In genomic region chr8:44576993-44577392, GRCm38 (mm10) we compare ENCODE assay signal across 17 mouse cellular contexts.
DNase-seq lines count a peak whose midpoint lies in the region; ATAC-seq lines count a peak whose summit lies in the region.
"Had no signal": no experiment of that assay in that cellular context is flagged by ENCODE, and none has a peak within 500 bp of the region (broad histone marks: within the 10 kb centered on the region; RNA-seq: fewer than 3 reads in every experiment).

No protein-coding gene starts in this region.

- 44% methylated on average over 5 of the region's 5 CpGs for WGBS in hindbrain, embryonic 11.5 days
- WGBS in hindbrain, embryonic 13.5 days = 35% methylated on average over 5 of the region's 5 CpGs
- WGBS in neural tube, embryonic 15.5 days = 21% methylated on average over 5 of the region's 5 CpGs
- 39% methylated on average over 5 of the region's 5 CpGs for WGBS in neural tube, embryonic 11.5 days

- no peak overlapping the region for H3K4me2 ChIP-seq in hindbrain, embryonic 11.5 days (replicated peaks; ENCODE audit: low read depth, low read length)
- H3K4me2 ChIP-seq in hindbrain, embryonic 13.5 days = no peak overlapping the region
- H3K4me2 ChIP-seq in neural tube, embryonic 15.5 days = no peak overlapping the region
- no peak overlapping the region for H3K4me2 ChIP-seq in neural tube, embryonic 11.5 days (ENCODE audit: low read depth)
- H3K4me2 ChIP-seq: forebrain, embryonic 13.5 days; heart, embryonic 12.5 days; hindbrain, embryonic 15.5 days had no signal

- H3K36me3 ChIP-seq in hindbrain, embryonic 11.5 days (ENCODE audit: control insufficient read depth, insufficient read depth, low read length) = no peaks in the 10 kb centered on the region
- H3K36me3 ChIP-seq in hindbrain, embryonic 13.5 days = no peaks in the 10 kb centered on the region
- H3K36me3 ChIP-seq in neural tube, embryonic 15.5 days = no peaks in the 10 kb centered on the region
- H3K36me3 ChIP-seq in neural tube, embryonic 11.5 days (ENCODE audit: control insufficient read depth, insufficient read depth, low read length) = no peaks in the 10 kb centered on the region
- H3K36me3 ChIP-seq: embryonic facial prominence, embryonic 10.5 days; heart, embryonic 12.5 days; hindbrain, embryonic 15.5 days had no signal

- H3K27me3 ChIP-seq in hindbrain, embryonic 11.5 days (ENCODE audit: control insufficient read depth, insufficient read depth, low read length) = no peaks in the 10 kb centered on the region
- no peaks in the 10 kb centered on the region for H3K27me3 ChIP-seq in hindbrain, embryonic 13.5 days
- H3K27me3 ChIP-seq in neural tube, embryonic 15.5 days (replicated peaks) = no peaks in the 10 kb centered on the region
- no peaks in the 10 kb centered on the region for H3K27me3 ChIP-seq in neural tube, embryonic 11.5 days (ENCODE audit: control insufficient read depth, insufficient read depth, low read length)
- H3K27me3 ChIP-seq: forebrain, embryonic 13.5 days; heart, embryonic 12.5 days; hindbrain, embryonic 15.5 days had no signal

- H3K9me3 ChIP-seq in hindbrain, embryonic 11.5 days (ENCODE audit: control insufficient read depth, low read length) = no peaks in the 10 kb centered on the region
- H3K9me3 ChIP-seq in hindbrain, embryonic 13.5 days = no peaks in the 10 kb centered on the region
- H3K9me3 ChIP-seq in neural tube, embryonic 15.5 days (replicated peaks) = no peaks in the 10 kb centered on the region
- H3K9me3 ChIP-seq in neural tube, embryonic 11.5 days (ENCODE audit: control insufficient read depth, low read length) = no peaks in the 10 kb centered on the region
- H3K9me3 ChIP-seq: embryonic facial prominence, embryonic 10.5 days; forebrain, embryonic 13.5 days; heart, embryonic 12.5 days; hindbrain, embryonic 15.5 days had no signal

- peak; percentile 62; the same call in 1 of the 2 replicates for ATAC-seq in hindbrain, embryonic 11.5 days (ENCODE audit: low FRiP score)
- ATAC-seq in hindbrain, embryonic 13.5 days (ENCODE audit: low FRiP score) = no peak
- no peak for ATAC-seq in neural tube, embryonic 15.5 days (ENCODE audit: low FRiP score)
- ATAC-seq in neural tube, embryonic 11.5 days (ENCODE audit: insufficient read depth, low FRiP score, low TSS enrichment) = 0 out of 2 replicates have a peak, but pooled peaks have one; percentile 46
- ATAC-seq: forebrain, postnatal 0 days had no signal

- H3K4me3 ChIP-seq in hindbrain, embryonic 11.5 days (ENCODE audit: low read depth, low read length) = no peak overlapping the region
- no peak overlapping the region for H3K4me3 ChIP-seq in hindbrain, embryonic 13.5 days
- no peak overlapping the region for H3K4me3 ChIP-seq in neural tube, embryonic 15.5 days (replicated peaks)
- no peak overlapping the region for H3K4me3 ChIP-seq in neural tube, embryonic 11.5 days (ENCODE audit: low read depth, low read length)
- H3K4me3 ChIP-seq: embryonic facial prominence, embryonic 10.5 days; forebrain, embryonic 13.5 days; gastrocnemius, adult 2 months; heart, embryonic 12.5 days; hindbrain, embryonic 15.5 days had no signal

- no peak overlapping the region for H3K9ac ChIP-seq in hindbrain, embryonic 11.5 days (ENCODE audit: low read depth, low read length)
- no peak overlapping the region for H3K9ac ChIP-seq in hindbrain, embryonic 13.5 days
- H3K9ac ChIP-seq in neural tube, embryonic 15.5 days (replicated peaks) = no peak overlapping the region
- H3K9ac ChIP-seq in neural tube, embryonic 11.5 days (ENCODE audit: low read length) = no peak overlapping the region
- H3K9ac ChIP-seq: forebrain, embryonic 13.5 days; forebrain, postnatal 0 days; heart, embryonic 12.5 days; hindbrain, embryonic 15.5 days had no signal

- H3K27ac ChIP-seq in hindbrain, embryonic 11.5 days (ENCODE audit: low read depth, low read length) = no peak overlapping the region
- H3K27ac ChIP-seq in hindbrain, embryonic 13.5 days = no peak overlapping the region
- no peak overlapping the region for H3K27ac ChIP-seq in neural tube, embryonic 15.5 days (replicated peaks)
- no peak overlapping the region for H3K27ac ChIP-seq in neural tube, embryonic 11.5 days (ENCODE audit: low read depth, low read length)
- H3K27ac ChIP-seq: embryonic facial prominence, embryonic 10.5 days; forebrain, embryonic 13.5 days; gastrocnemius, adult 2 months; hindbrain, embryonic 15.5 days had no signal

- peak; percentile 14 for DNase-seq in hindbrain, embryonic 11.5 days (ENCODE audit: low spot score)
- peak; percentile 18 for DNase-seq in neural tube, embryonic 10.5 days (ENCODE audit: extremely low spot score, low spot score)
- peak; percentile 14 for DNase-seq in neural tube, embryonic 11.5 days (ENCODE audit: low spot score)
- DNase-seq in gastrocnemius, adult 18-20 months (ENCODE audit: low spot score) = no peak
- DNase-seq in layer of hippocampus, adult 9-11 months = no peak
- DNase-seq: adrenal gland, postnatal 10 days; cerebellum, adult 11-12 months; cerebellum, adult 9-11 months; gastrocnemius, adult 2 months; gastrocnemius, postnatal 25 days had no signal

- no peaks in the 10 kb centered on the region for H3K4me1 ChIP-seq in hindbrain, embryonic 11.5 days (replicated peaks; ENCODE audit: control insufficient read depth, insufficient read depth, low read length)
- peaks cover 8% of the 10 kb centered on the region for H3K4me1 ChIP-seq in hindbrain, embryonic 13.5 days (replicated peaks)
- no peaks in the 10 kb centered on the region for H3K4me1 ChIP-seq in neural tube, embryonic 15.5 days
- H3K4me1 ChIP-seq in neural tube, embryonic 11.5 days (ENCODE audit: control insufficient read depth, insufficient read depth, low read length) = no peaks in the 10 kb centered on the region
- H3K4me1 ChIP-seq: embryonic facial prominence, embryonic 10.5 days; forebrain, embryonic 13.5 days; heart, embryonic 12.5 days; hindbrain, embryonic 15.5 days had no signal

Comparison
In these comparisons a context has a peak if more than half of its experiments do, and no peak if none do; other contexts are left out.
1. ATAC-seq: peak in hindbrain, embryonic 11.5 days (single experiment) and neural tube, embryonic 11.5 days (single experiment); none in hindbrain, embryonic 13.5 days (single experiment) and neural tube, embryonic 15.5 days (single experiment).
2. DNase-seq: peak in hindbrain, embryonic 11.5 days (single experiment), neural tube, embryonic 10.5 days (single experiment) and neural tube, embryonic 11.5 days (single experiment); none in gastrocnemius, adult 18-20 months (single experiment) and layer of hippocampus, adult 9-11 months (single experiment).